Mouse (Mus musculus) MEL (cell line): ENCODE measurements around the gene Kncn. TPM values are rescaled to one million over a fixed set of nuclear protein-coding genes. Genes with fewer than 3 reads are reported as not detected.

Experiments used
- DNase-seq: peaks from one replicate; pipeline ENCODE4 v3.0.0; 2011; ENCODE audit warnings: low read depth, low spot score
- H3K27ac ChIP-seq: 2 replicates; pipeline ENCODE4 v1.5.1; 2012; ENCODE audit warnings: low read depth, mild to moderate bottlenecking, control low read depth, low read length, moderate library complexity; ENCODE audit not compliant: control insufficient read depth
- H3K27me3 ChIP-seq, 2 experiments: fragments of 150-350 bp in 1 of 2; sonication (generic) in 1 of 2; 2 replicates each; pipeline ENCODE4 v1.6.1; 2012; ENCODE audit warnings: low read length in 2 of 2, mild to moderate bottlenecking in 2 of 2, improper control_type of control experiment in 1 of 2, moderate library complexity in 1 of 2; ENCODE audit not compliant: insufficient read depth in 2 of 2, control insufficient read depth in 1 of 2
- H3K36me3 ChIP-seq, 2 experiments: 2 replicates each; pipeline ENCODE4 v1.6.1; 2012 to 2014; ENCODE audit warnings: low read length in 2 of 2, improper control_type of control experiment in 1 of 2, inconsistent platforms in 1 of 2, mild to moderate bottlenecking in 1 of 2; ENCODE audit not compliant: insufficient read depth in 2 of 2, control insufficient read depth in 1 of 2
- H3K4me1 ChIP-seq, 2 experiments: fragments of 150-350 bp in 1 of 2; sonication (generic) in 1 of 2; 2 replicates each; pipeline ENCODE4 v1.6.1; 2012; ENCODE audit warnings: low read length in 2 of 2, improper control_type of control experiment in 1 of 2, mild to moderate bottlenecking in 1 of 2; ENCODE audit not compliant: insufficient read depth in 2 of 2, control insufficient read depth in 1 of 2
- H3K4me3 ChIP-seq, 2 experiments: fragments of 150-350 bp in 1 of 2; sonication (generic) in 1 of 2; 2 replicates each; pipeline ENCODE4 v1.5.1; 2012; ENCODE audit warnings: low read depth in 2 of 2, low read length in 2 of 2, mild to moderate bottlenecking in 2 of 2, moderate library complexity in 2 of 2, control low read depth in 1 of 2, improper control_type of control experiment in 1 of 2; ENCODE audit not compliant: control insufficient read depth in 1 of 2, insufficient read depth in 1 of 2
- H3K79me2 ChIP-seq: 2 replicates; pipeline ENCODE4 v1.6.1; 2012; ENCODE audit warnings: mild to moderate bottlenecking, low read length, moderate library complexity; ENCODE audit not compliant: control insufficient read depth, poor library complexity, insufficient read depth
- H3K9ac ChIP-seq: 2 replicates; pipeline ENCODE4 v1.6.1; 2012; ENCODE audit warnings: low read depth, mild to moderate bottlenecking, control low read depth, low read length, moderate library complexity; ENCODE audit not compliant: control insufficient read depth, poor library complexity, severe bottlenecking
- H3K9me3 ChIP-seq: fragments of 150-350 bp; sonication (generic); replicated peaks from 2 replicates; pipeline ENCODE4 v1.6.1; 2012; ENCODE audit warnings: mild to moderate bottlenecking, low read length, improper control_type of control experiment, moderate library complexity; ENCODE audit not compliant: insufficient read depth
- BHLHE40 ChIP-seq: IDR thresholded peaks from 2 replicates; pipeline ENCODE4 v1.6.1; 2012; ENCODE audit warnings: low read depth, mild to moderate bottlenecking, inconsistent platforms, low read length, improper control_type of control experiment, borderline replicate concordance
- CHD2 ChIP-seq: IDR thresholded peaks from 2 replicates; pipeline ENCODE4 v1.6.1; 2011; ENCODE audit warnings: low read length, improper control_type of control experiment
- E2F4 ChIP-seq: IDR thresholded peaks from 2 replicates; pipeline ENCODE4 v1.6.1; 2011; ENCODE audit warnings: low read depth, low read length, improper control_type of control experiment, borderline replicate concordance
- ELF1 ChIP-seq: IDR thresholded peaks from 2 replicates; pipeline ENCODE4 v1.6.1; 2014; ENCODE audit warnings: low read depth, mild to moderate bottlenecking, inconsistent platforms, low read length, improper control_type of control experiment, moderate library complexity
- EP300 ChIP-seq, 2 experiments: IDR thresholded peaks; 2 replicates each; pipeline ENCODE4 v1.6.1; 2011; ENCODE audit warnings: improper control_type of control experiment in 2 of 2, low read length in 2 of 2, low read depth in 1 of 2, mild to moderate bottlenecking in 1 of 2
- ETS1 ChIP-seq: IDR thresholded peaks from 2 replicates; pipeline ENCODE4 v1.6.1; 2012; ENCODE audit warnings: low read depth, mild to moderate bottlenecking, inconsistent platforms, low read length, improper control_type of control experiment, moderate library complexity
- GATA1 ChIP-seq: IDR thresholded peaks from 2 replicates; pipeline ENCODE4 v1.6.1; 2011; ENCODE audit warnings: low read depth, low read length, improper control_type of control experiment
- HCFC1 ChIP-seq: IDR thresholded peaks from 2 replicates; pipeline ENCODE4 v1.6.1; 2012; ENCODE audit warnings: low read depth, mild to moderate bottlenecking, inconsistent platforms, low read length, improper control_type of control experiment, moderate library complexity
- JUND ChIP-seq: IDR thresholded peaks from 2 replicates; pipeline ENCODE4 v1.6.1; 2011; ENCODE audit warnings: low read depth, mild to moderate bottlenecking, improper control_type of control experiment, low read length
- KAT2A ChIP-seq: conservative IDR thresholded peaks from 2 replicates; pipeline ENCODE4 v1.6.1; 2012; ENCODE audit warnings: low read depth, low read length, improper control_type of control experiment, inconsistent platforms
- MAFK ChIP-seq: IDR thresholded peaks from 2 replicates; pipeline ENCODE4 v1.6.1; 2011; ENCODE audit warnings: low read depth, mild to moderate bottlenecking, low read length, improper control_type of control experiment, borderline replicate concordance
- MAX ChIP-seq: IDR thresholded peaks from 2 replicates; pipeline ENCODE4 v1.6.1; 2011; ENCODE audit warnings: low read length, improper control_type of control experiment
- MAZ ChIP-seq: IDR thresholded peaks from 2 replicates; pipeline ENCODE4 v1.6.1; 2012; ENCODE audit warnings: low read depth, mild to moderate bottlenecking, inconsistent platforms, low read length, improper control_type of control experiment
- MXI1 ChIP-seq: IDR thresholded peaks from 2 replicates; pipeline ENCODE4 v1.6.1; 2011; ENCODE audit warnings: mild to moderate bottlenecking, low read depth, low read length, improper control_type of control experiment
- MYB ChIP-seq: IDR thresholded peaks from 2 replicates; pipeline ENCODE4 v1.6.1; 2011; ENCODE audit warnings: mild to moderate bottlenecking, low read depth, low read length, improper control_type of control experiment
- MYC ChIP-seq: IDR thresholded peaks from 2 replicates; pipeline ENCODE4 v1.6.1; 2011; ENCODE audit warnings: low read depth, mild to moderate bottlenecking, low read length, improper control_type of control experiment, moderate library complexity
- POLR2AphosphoS2 ChIP-seq: IDR thresholded peaks from 2 replicates; pipeline ENCODE4 v1.6.1; 2011; ENCODE audit warnings: low read length, improper control_type of control experiment
- POLR2AphosphoS5 ChIP-seq: IDR thresholded peaks from 2 replicates; pipeline ENCODE4 v1.6.1; 2012; ENCODE audit warnings: low read depth, borderline replicate concordance, mild to moderate bottlenecking, inconsistent platforms, low read length, moderate library complexity, mixed read lengths
- RCOR1 ChIP-seq: IDR thresholded peaks from 2 replicates; pipeline ENCODE4 v1.6.1; 2012; ENCODE audit warnings: low read depth, mild to moderate bottlenecking, inconsistent platforms, low read length, improper control_type of control experiment
- SIN3A ChIP-seq: IDR thresholded peaks from 2 replicates; pipeline ENCODE4 v1.6.1; 2012; ENCODE audit warnings: low read length, improper control_type of control experiment, inconsistent platforms
- SMC3 ChIP-seq: IDR thresholded peaks from 2 replicates; pipeline ENCODE4 v1.6.1; 2011; ENCODE audit warnings: low read depth, low read length, improper control_type of control experiment
- TAL1 ChIP-seq: IDR thresholded peaks from 2 replicates; pipeline ENCODE4 v1.6.1; 2012; ENCODE audit warnings: mild to moderate bottlenecking, inconsistent platforms, low read length, moderate library complexity, mixed read lengths
- TBP ChIP-seq: IDR thresholded peaks from 2 replicates; pipeline ENCODE4 v1.8.0; 2011; ENCODE audit warnings: low read depth, low read length, improper control_type of control experiment
- TCF12 ChIP-seq: IDR thresholded peaks from 2 replicates; pipeline ENCODE4 v1.6.1; 2014; ENCODE audit warnings: low read depth, mild to moderate bottlenecking, inconsistent platforms, low read length, improper control_type of control experiment, moderate library complexity
- UBTF ChIP-seq: IDR thresholded peaks from 2 replicates; pipeline ENCODE4 v1.6.1; 2012; ENCODE audit warnings: low read depth, mild to moderate bottlenecking, inconsistent platforms, low read length, improper control_type of control experiment, moderate library complexity, borderline replicate concordance; ENCODE audit not compliant: insufficient read depth
- USF1 ChIP-seq: IDR thresholded peaks from 2 replicates; pipeline ENCODE4 v1.6.1; 2014; ENCODE audit warnings: low read depth, mild to moderate bottlenecking, inconsistent platforms, low read length, improper control_type of control experiment, moderate library complexity
- ZC3H11A ChIP-seq: IDR thresholded peaks from 2 replicates; pipeline ENCODE4 v1.6.1; 2012; ENCODE audit warnings: low read depth, mild to moderate bottlenecking, inconsistent platforms, low read length, improper control_type of control experiment
- ZMIZ1 ChIP-seq: IDR thresholded peaks from 2 replicates; pipeline ENCODE4 v1.6.1; 2012; ENCODE audit warnings: low read depth, mild to moderate bottlenecking, inconsistent platforms, low read length, improper control_type of control experiment, moderate library complexity
- ZNF384 ChIP-seq: IDR thresholded peaks from 2 replicates; pipeline ENCODE4 v1.6.1; 2012; ENCODE audit warnings: low read depth, mild to moderate bottlenecking, inconsistent platforms, low read length, improper control_type of control experiment
- polyA plus RNA-seq, 2 experiments: library from polyadenylated mRNA; stranded (reverse) in 1 of 2; unstranded in 1 of 2; fragments of >175 nt in 1 of 2; fragments of >200 nt in 1 of 2; gene quantifications; 2 replicates each; pipeline versions ENCODE4 v1.2.1 to v1.2.4; 2012; ENCODE audit warnings: low replicate concordance in 2 of 2, low read depth in 1 of 2; ENCODE audit not compliant: insufficient read length in 2 of 2, insufficient read depth in 1 of 2, missing spikeins in 1 of 2
- total RNA-seq: library from RNA; depleted of rRNA; stranded (reverse); fragments of 300-350 nt; gene quantifications from 2 replicates; pipeline ENCODE4 v1.2.3, GENCODE M21; 2012

Kncn gene
- total and polyA plus RNA-seq, 3 experiments: not detected

- no peak overlapping the region for H3K4me3 ChIP-seq
- TF ChIP-seq MAZ: peak; percentile 81; the same call in 1 of the 2 replicates
- TF ChIP-seq ELF1: 0 out of 2 replicates have a peak, but pooled peaks have one; percentile 30
- no peak for TF ChIP-seq SMC3
- peak; percentile 85 for TF ChIP-seq MYC
- TF ChIP-seq TCF12: peak; percentile 100
- TF ChIP-seq POLR2AphosphoS5: no peak
- peak; percentile 72 for TF ChIP-seq MAX
- peak; percentile 73; the same call in 1 of the 2 replicates for TF ChIP-seq MYB
- peak; percentile 100 for TF ChIP-seq TAL1
- no peak for TF ChIP-seq UBTF
- peak; percentile 98 for TF ChIP-seq GATA1
- peak; percentile 91 for TF ChIP-seq SIN3A
- no peak for TF ChIP-seq ZC3H11A
- TF ChIP-seq HCFC1: 0 out of 2 replicates have a peak, but pooled peaks have one; percentile 47
- TF ChIP-seq E2F4: no peak
- TF ChIP-seq KAT2A: peak; percentile 43; the same call in 1 of the 2 replicates
- peak; percentile 99 for TF ChIP-seq ETS1
- TF ChIP-seq RCOR1: peak; percentile 91
- TF ChIP-seq ZMIZ1: no peak; the same call in 1 of the 2 replicates
- TF ChIP-seq ZNF384: 0 out of 2 replicates have a peak, but pooled peaks have one; percentile 3
- no peak; the same call in 1 of the 2 replicates for TF ChIP-seq POLR2AphosphoS2
- 0 out of 2 replicates have a peak, but pooled peaks have one; percentile 27 for TF ChIP-seq TBP
- peak; percentile 58; the same call in 1 of the 2 replicates for TF ChIP-seq JUND
- peak; percentile 97 to 99 for TF ChIP-seq EP300 (IDR thresholded peaks at IDR 0.05; ENCODE audit: low read depth in 1 of 2, low read length in 2 of 2)
- TF ChIP-seq BHLHE40: peak; percentile 57; the same call in 1 of the 2 replicates
- peak; percentile 14; the same call in 1 of the 2 replicates for TF ChIP-seq CHD2
- TF ChIP-seq MAFK: peak; percentile 71; the same call in 1 of the 2 replicates
- no peak for TF ChIP-seq USF1
- TF ChIP-seq MXI1: peak; percentile 64
- H3K9ac ChIP-seq: peak overlapping the region; percentile 20
- no peaks in the 10 kb centered on the region for H3K27me3 ChIP-seq
- peak; percentile 86 for DNase-seq
- peak overlapping the region; percentile 98 for H3K27ac ChIP-seq
- peaks cover 29 to 40% of the 10 kb centered on the region in 2 experiments for H3K4me1 ChIP-seq
- no peaks in the 10 kb centered on the region for H3K79me2 ChIP-seq
- peaks cover 6 to 41% of the 10 kb centered on the region in 2 experiments for H3K36me3 ChIP-seq
- no peaks in the 10 kb centered on the region for H3K9me3 ChIP-seq
Measured at GRCm38 (mm10) chr4:115848990-115849677, 35.1 kb upstream of the Kncn start.
